25 mouse cellular contexts compared by ENCODE assay signal in the genomic region with DNA sequence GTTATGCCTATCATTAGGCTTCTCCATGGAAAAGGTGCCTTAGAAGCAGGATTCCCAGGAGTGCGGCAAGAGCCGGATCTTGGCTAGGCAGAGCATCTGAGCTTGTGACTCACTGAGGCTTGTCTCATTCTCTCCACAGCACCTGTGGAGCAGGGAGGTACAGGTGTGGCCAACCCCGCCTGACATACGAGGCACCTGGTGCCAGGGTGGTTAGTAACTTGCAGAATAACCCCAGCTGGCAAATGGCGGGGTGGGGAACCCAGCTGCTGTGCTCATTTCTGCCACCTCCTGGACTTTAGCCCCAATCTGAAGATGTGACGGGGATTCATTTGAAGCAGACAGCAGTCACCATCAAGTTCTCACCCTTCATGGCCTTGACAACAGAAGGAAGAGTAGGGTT.
DNase-seq lines count a peak whose midpoint lies in the region; ATAC-seq and TF ChIP-seq lines count a peak whose summit lies in the region.
"Had no signal": no experiment of that assay in that cellular context is flagged by ENCODE, and none has a peak within 500 bp of the region (broad histone marks: within the 10 kb centered on the region; RNA-seq: fewer than 3 reads in every experiment).

No protein-coding gene starts in this region.

- H3K4me3 ChIP-seq in forebrain, embryonic 13.5 days: no peak overlapping the region
- H3K4me3 ChIP-seq in forebrain, embryonic 10.5 days: no peak overlapping the region
- no peak overlapping the region for H3K4me3 ChIP-seq in forebrain, embryonic 16.5 days (replicated peaks; ENCODE audit: low read length)
- no peak overlapping the region for H3K4me3 ChIP-seq in forebrain, postnatal 0 days (ENCODE audit: low read depth, low read length)
- no peak overlapping the region for H3K4me3 ChIP-seq in intestine, embryonic 15.5 days (replicated peaks)
- H3K4me3 ChIP-seq in neural tube, embryonic 15.5 days (replicated peaks): no peak overlapping the region
- H3K4me3 ChIP-seq: embryonic facial prominence, embryonic 10.5 days; embryonic facial prominence, embryonic 13.5 days; erythroblast, embryonic 14.5 days; gastrocnemius, adult 2 months; heart, embryonic 13.5 days; hindbrain, embryonic 12.5 days had no signal

- WGBS in forebrain, embryonic 13.5 days: 85% methylated on average over 6 of the region's 6 CpGs
- WGBS in forebrain, embryonic 10.5 days: 94% methylated on average over 6 of the region's 6 CpGs
- 84% methylated on average over 6 of the region's 6 CpGs for WGBS in forebrain, embryonic 16.5 days
- WGBS in forebrain, postnatal 0 days: 89% methylated on average over 6 of the region's 6 CpGs
- 83% methylated on average over 6 of the region's 6 CpGs for WGBS in intestine, embryonic 15.5 days
- 36% methylated on average over 6 of the region's 6 CpGs for WGBS in large intestine, adult 2 months
- WGBS in neural tube, embryonic 15.5 days: 85% methylated on average over 6 of the region's 6 CpGs

- no peak for ATAC-seq in forebrain, embryonic 13.5 days
- no peak for ATAC-seq in forebrain, embryonic 16.5 days
- ATAC-seq in forebrain, postnatal 0 days: no peak
- peak; percentile 39; the same call in 1 of the 2 replicates for ATAC-seq in intestine, embryonic 15.5 days
- no peak for ATAC-seq in neural tube, embryonic 15.5 days (ENCODE audit: low FRiP score)
- ATAC-seq: activated CD4-positive, CD25-positive, alpha-beta regulatory T cell, adult 4 months had no signal

- TF ChIP-seq CTCF in forebrain, postnatal 0 days (IDR thresholded peaks at IDR 0.05; ENCODE audit: low read depth): no peak

- no peaks in the 10 kb centered on the region for H3K9me3 ChIP-seq in forebrain, embryonic 13.5 days (replicated peaks)
- H3K9me3 ChIP-seq in forebrain, embryonic 10.5 days: 0 out of 2 replicates have a peak, but pooled peaks cover 2% of the 10 kb centered on the region
- H3K9me3 ChIP-seq in forebrain, embryonic 16.5 days (ENCODE audit: control insufficient read depth, low read length): no peaks in the 10 kb centered on the region
- H3K9me3 ChIP-seq in forebrain, postnatal 0 days (ENCODE audit: low read length): no peaks in the 10 kb centered on the region
- H3K9me3 ChIP-seq in intestine, embryonic 15.5 days: no peaks in the 10 kb centered on the region
- no peaks in the 10 kb centered on the region for H3K9me3 ChIP-seq in neural tube, embryonic 15.5 days (replicated peaks)
- H3K9me3 ChIP-seq: embryonic facial prominence, embryonic 10.5 days; embryonic facial prominence, embryonic 13.5 days; heart, embryonic 13.5 days; hindbrain, embryonic 12.5 days had no signal

- H3K9ac ChIP-seq in forebrain, embryonic 13.5 days: no peak overlapping the region
- H3K9ac ChIP-seq in forebrain, embryonic 16.5 days (replicated peaks; ENCODE audit: low read depth, low read length): no peak overlapping the region
- no peak overlapping the region for H3K9ac ChIP-seq in forebrain, postnatal 0 days
- H3K9ac ChIP-seq in intestine, embryonic 15.5 days: no peak overlapping the region
- no peak overlapping the region for H3K9ac ChIP-seq in neural tube, embryonic 15.5 days (replicated peaks)
- H3K9ac ChIP-seq: embryonic facial prominence, embryonic 13.5 days; heart, embryonic 13.5 days; hindbrain, embryonic 12.5 days had no signal

- no peaks in the 10 kb centered on the region for H3K27me3 ChIP-seq in forebrain, embryonic 13.5 days
- no peaks in the 10 kb centered on the region for H3K27me3 ChIP-seq in forebrain, embryonic 10.5 days (ENCODE audit: poor library complexity, severe bottlenecking)
- H3K27me3 ChIP-seq in forebrain, embryonic 16.5 days (replicated peaks; ENCODE audit: control insufficient read depth, insufficient read depth, low read length): no peaks in the 10 kb centered on the region
- no peaks in the 10 kb centered on the region; the same call in 1 of the 2 replicates for H3K27me3 ChIP-seq in forebrain, postnatal 0 days (ENCODE audit: insufficient read depth, low read length)
- no peaks in the 10 kb centered on the region for H3K27me3 ChIP-seq in intestine, embryonic 15.5 days (replicated peaks)
- H3K27me3 ChIP-seq in neural tube, embryonic 15.5 days (replicated peaks): 0 out of 2 replicates have a peak, but pooled peaks cover 3% of the 10 kb centered on the region
- H3K27me3 ChIP-seq: embryonic facial prominence, embryonic 13.5 days; hindbrain, embryonic 12.5 days had no signal

- H3K4me2 ChIP-seq in forebrain, embryonic 13.5 days: no peak overlapping the region
- no peak overlapping the region for H3K4me2 ChIP-seq in forebrain, embryonic 16.5 days (ENCODE audit: low read length)
- no peak overlapping the region for H3K4me2 ChIP-seq in forebrain, postnatal 0 days (ENCODE audit: low read depth)
- H3K4me2 ChIP-seq in intestine, embryonic 15.5 days (replicated peaks): no peak overlapping the region
- no peak overlapping the region for H3K4me2 ChIP-seq in neural tube, embryonic 15.5 days
- H3K4me2 ChIP-seq: heart, embryonic 13.5 days; hindbrain, embryonic 12.5 days had no signal

- H3K27ac ChIP-seq in forebrain, embryonic 13.5 days: peak overlapping the region; percentile 81; the same call in 1 of the 2 replicates
- H3K27ac ChIP-seq in forebrain, embryonic 10.5 days: no peak overlapping the region
- peak overlapping the region; percentile 76; the same call in 1 of the 2 replicates for H3K27ac ChIP-seq in forebrain, embryonic 16.5 days (ENCODE audit: low read length)
- no peak overlapping the region for H3K27ac ChIP-seq in forebrain, postnatal 0 days (ENCODE audit: low read depth, low read length)
- no peak overlapping the region for H3K27ac ChIP-seq in intestine, embryonic 15.5 days
- no peak overlapping the region for H3K27ac ChIP-seq in neural tube, embryonic 15.5 days (replicated peaks)
- H3K27ac ChIP-seq: embryonic facial prominence, embryonic 10.5 days; embryonic facial prominence, embryonic 13.5 days; gastrocnemius, adult 2 months; heart, embryonic 13.5 days; hindbrain, embryonic 12.5 days had no signal

- no peaks in the 10 kb centered on the region for H3K36me3 ChIP-seq in forebrain, embryonic 13.5 days (ENCODE audit: poor library complexity, severe bottlenecking)
- H3K36me3 ChIP-seq in forebrain, embryonic 10.5 days (replicated peaks): no peaks in the 10 kb centered on the region
- H3K36me3 ChIP-seq in forebrain, embryonic 16.5 days (ENCODE audit: control insufficient read depth, insufficient read depth): no peaks in the 10 kb centered on the region
- H3K36me3 ChIP-seq in forebrain, postnatal 0 days (ENCODE audit: insufficient read depth): no peaks in the 10 kb centered on the region
- H3K36me3 ChIP-seq in intestine, embryonic 15.5 days: no peaks in the 10 kb centered on the region
- H3K36me3 ChIP-seq in neural tube, embryonic 15.5 days: no peaks in the 10 kb centered on the region
- H3K36me3 ChIP-seq: embryonic facial prominence, embryonic 10.5 days; embryonic facial prominence, embryonic 13.5 days; heart, embryonic 13.5 days; hindbrain, embryonic 12.5 days had no signal

- DNase-seq in forebrain, embryonic 10.5 days (ENCODE audit: extremely low spot score, low spot score): no peak
- no peak for DNase-seq in forebrain, postnatal 0 days
- DNase-seq in large intestine, adult 2 months (ENCODE audit: low read depth, low spot score): peak; percentile 58
- DNase-seq: adrenal gland, adult 8-10 months; adrenal gland, postnatal 25 days; cerebellum, adult 11-12 months; cerebellum, adult 8-10 months; cerebellum, postnatal 36 days; embryo, embryonic 11 days; gastrocnemius, adult 2 months; gastrocnemius, postnatal 14 days; heart, adult 18-20 months; heart, postnatal 14 days; heart, postnatal 4 days; kidney, adult 11 months had no signal

- H3K4me1 ChIP-seq in forebrain, embryonic 13.5 days: peaks cover 19% of the 10 kb centered on the region
- H3K4me1 ChIP-seq in forebrain, embryonic 10.5 days: 0 out of 2 replicates have a peak, but pooled peaks cover 3% of the 10 kb centered on the region
- peaks cover 14% of the 10 kb centered on the region for H3K4me1 ChIP-seq in forebrain, embryonic 16.5 days (replicated peaks; ENCODE audit: control insufficient read depth, insufficient read depth, low read length)
- H3K4me1 ChIP-seq in forebrain, postnatal 0 days (ENCODE audit: insufficient read depth): no peaks in the 10 kb centered on the region
- 0 out of 2 replicates have a peak, but pooled peaks cover 3% of the 10 kb centered on the region for H3K4me1 ChIP-seq in intestine, embryonic 15.5 days (replicated peaks)
- 0 out of 2 replicates have a peak, but pooled peaks cover 12% of the 10 kb centered on the region for H3K4me1 ChIP-seq in neural tube, embryonic 15.5 days
- H3K4me1 ChIP-seq: embryonic facial prominence, embryonic 10.5 days had no signal

Comparison
In these comparisons a context has a peak if more than half of its experiments do, and no peak if none do; other contexts are left out.
1. H3K27ac ChIP-seq: peak in forebrain, embryonic 13.5 days (single experiment) and forebrain, embryonic 16.5 days (single experiment); none in forebrain, embryonic 10.5 days (single experiment), forebrain, postnatal 0 days (single experiment), intestine, embryonic 15.5 days (single experiment) and neural tube, embryonic 15.5 days (single experiment).